Mouse (Mus musculus) heart, adult 2 months (tissue): ENCODE data around the gene Vmo1.

ENCODE experiments used
- CTCF ChIP-seq: fragments of 200-600 bp; IDR thresholded peaks from 2 replicates; pipeline ENCODE4 v1.8.1; 2022; ENCODE audit warnings: antibody characterized with exemption, mild to moderate bottlenecking, moderate library complexity
- EP300 ChIP-seq: fragments of 200-500 bp; IDR thresholded peaks from 2 replicates; pipeline ENCODE4 v1.6.1; 2011; ENCODE audit warnings: low read depth, low read length, control low read depth; ENCODE audit not compliant: insufficient read depth

- TF ChIP-seq CTCF: no peak
- no peak for TF ChIP-seq EP300
These were observed 26.5 kb upstream of the Vmo1 start for GRCm38 (mm10) chr11:70540928-70541327.
